Mouse (Mus musculus): ENCODE results near the gene Abcc9. TPM values are rescaled to one million over a fixed set of nuclear protein-coding genes. Genes with fewer than 3 reads are reported as not detected.

The Abcc9 gene
- polyA plus RNA-seq, 1 experiment from 2014 or later = 22.7 TPM

DNA sequence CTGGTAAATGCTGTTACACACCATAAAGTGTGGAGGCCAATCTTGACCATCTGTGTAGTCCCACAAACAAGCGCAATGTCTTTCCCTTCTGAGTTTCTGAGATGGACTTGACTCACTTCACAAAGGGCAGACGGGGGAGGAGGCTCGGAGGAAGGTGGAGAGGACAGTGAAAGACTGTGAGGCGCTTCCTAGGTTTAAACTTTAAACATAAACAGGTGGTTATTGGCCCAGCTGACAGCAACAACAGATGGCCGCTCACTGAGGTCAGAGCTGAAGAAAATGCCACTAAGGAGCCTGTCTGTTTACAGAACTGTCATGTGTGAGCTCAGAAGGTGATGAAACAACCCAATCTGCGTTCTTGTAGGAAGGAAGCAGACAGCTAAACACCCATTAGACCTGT lies 78.8 kb downstream of the Abcc9 start:
- Histone ChIP-seq H3K36me3 (peaks cover 41% of the 10 kb centered on the region), H3K9ac (no peak overlapping the region), H3K9me3 (replicated peaks) (no peaks in the 10 kb centered on the region), H3K27ac (ENCODE audit: poor library complexity, severe bottlenecking) (no peak overlapping the region), H3K4me1 (replicated peaks) (no peaks in the 10 kb centered on the region), H3K27me3 (replicated peaks) (no peaks in the 10 kb centered on the region), H3K4me2 (no peak overlapping the region), H3K4me3 (no peak overlapping the region)
- 63% methylated on average over 6 of the region's 6 CpGs for WGBS
- ATAC-seq (ENCODE audit: insufficient number of reproducible peaks, low FRiP score) = no peak

DNA sequence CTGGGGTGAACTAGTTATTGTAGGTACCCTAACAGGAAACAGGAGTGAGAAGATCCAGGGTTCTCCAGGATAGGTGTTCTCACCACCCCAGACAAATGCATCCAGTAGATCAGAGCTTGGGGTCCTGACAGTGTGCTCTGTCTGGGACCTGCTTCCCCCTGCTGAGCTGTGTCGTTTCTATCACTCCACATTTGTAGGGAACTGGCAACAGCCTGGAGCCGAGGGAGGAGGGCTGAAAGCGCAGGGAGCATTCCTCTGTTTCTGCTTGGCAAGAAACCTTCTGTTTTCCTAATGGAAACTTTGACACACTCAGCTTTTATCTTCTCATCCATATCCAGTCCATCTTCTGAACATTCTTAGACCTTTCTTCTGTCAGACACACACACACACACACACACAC lies 85.5 kb downstream of the Abcc9 start:
- no peak overlapping the region for H3K4me3 ChIP-seq
- no peak overlapping the region for H3K4me2 ChIP-seq
- H3K9ac ChIP-seq = no peak overlapping the region
- 0 out of 2 replicates have a peak overlapping the region, but pooled peaks have one; percentile 13 for H3K27ac ChIP-seq (ENCODE audit: poor library complexity, severe bottlenecking)
- H3K4me1 ChIP-seq (replicated peaks) = 0 out of 2 replicates have a peak, but pooled peaks cover 8% of the 10 kb centered on the region
- no peaks in the 10 kb centered on the region for H3K27me3 ChIP-seq (replicated peaks)
- peaks cover 30% of the 10 kb centered on the region for H3K36me3 ChIP-seq
- WGBS = 18% methylated on average over 3 of the region's 3 CpGs
- peak; percentile 57 for ATAC-seq (ENCODE audit: insufficient number of reproducible peaks, low FRiP score)
- no peaks in the 10 kb centered on the region for H3K9me3 ChIP-seq (replicated peaks)

DNA sequence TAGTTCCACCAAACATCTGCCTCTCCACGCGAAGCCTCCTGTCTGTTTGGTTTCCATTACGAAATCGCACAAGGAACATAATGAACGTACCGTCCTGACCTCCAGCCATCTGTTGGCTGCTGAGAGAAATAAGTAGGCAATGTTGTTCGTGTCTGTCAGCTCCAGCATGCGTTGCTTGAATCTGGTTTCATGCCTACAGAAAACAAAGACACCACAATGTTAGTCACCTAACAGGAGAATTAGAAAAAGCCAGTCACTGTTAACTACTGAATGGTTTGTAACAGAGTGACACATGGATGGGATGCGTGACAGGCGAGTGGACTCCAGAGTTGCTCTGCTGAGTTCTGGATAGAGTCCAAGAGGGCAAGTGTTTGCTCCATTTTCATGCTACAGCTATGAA lies 87.8 kb downstream of the Abcc9 start:
- peaks cover 25% of the 10 kb centered on the region for H3K36me3 ChIP-seq
- H3K9ac ChIP-seq = no peak overlapping the region
- H3K4me2 ChIP-seq = no peak overlapping the region
- peaks cover 18% of the 10 kb centered on the region for H3K4me1 ChIP-seq (replicated peaks)
- no peak overlapping the region for H3K4me3 ChIP-seq
- ATAC-seq (ENCODE audit: insufficient number of reproducible peaks, low FRiP score) = no peak
- H3K27me3 ChIP-seq (replicated peaks) = no peaks in the 10 kb centered on the region
- WGBS = 79% methylated on average over 10 of the region's 10 CpGs
- no peaks in the 10 kb centered on the region for H3K9me3 ChIP-seq (replicated peaks)
- H3K27ac ChIP-seq (ENCODE audit: poor library complexity, severe bottlenecking) = no peak overlapping the region

DNA sequence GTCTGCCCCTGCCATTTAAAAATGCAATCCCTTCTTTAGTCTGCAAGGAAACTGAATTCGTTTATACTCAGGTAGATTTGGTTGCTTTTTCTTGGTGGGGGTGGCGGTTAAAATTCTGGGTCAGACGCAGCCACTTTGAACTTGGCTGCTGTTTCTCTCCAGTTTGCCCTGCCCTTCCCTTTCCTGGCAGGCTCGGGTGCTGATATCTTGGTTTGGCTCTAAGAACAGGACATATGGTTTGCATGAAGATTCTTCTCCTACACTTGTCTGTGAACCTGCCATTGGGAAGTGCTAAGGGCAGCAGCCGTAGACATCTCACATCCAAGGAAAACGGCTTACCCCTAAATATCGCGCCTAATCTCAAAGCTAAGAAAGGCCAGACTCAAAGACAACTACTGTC lies 89.7 kb downstream of the Abcc9 start:
- ATAC-seq (ENCODE audit: insufficient number of reproducible peaks, low FRiP score) = no peak
- no peaks in the 10 kb centered on the region for H3K27me3 ChIP-seq (replicated peaks)
- WGBS = 71% methylated on average over 8 of the region's 8 CpGs

DNA sequence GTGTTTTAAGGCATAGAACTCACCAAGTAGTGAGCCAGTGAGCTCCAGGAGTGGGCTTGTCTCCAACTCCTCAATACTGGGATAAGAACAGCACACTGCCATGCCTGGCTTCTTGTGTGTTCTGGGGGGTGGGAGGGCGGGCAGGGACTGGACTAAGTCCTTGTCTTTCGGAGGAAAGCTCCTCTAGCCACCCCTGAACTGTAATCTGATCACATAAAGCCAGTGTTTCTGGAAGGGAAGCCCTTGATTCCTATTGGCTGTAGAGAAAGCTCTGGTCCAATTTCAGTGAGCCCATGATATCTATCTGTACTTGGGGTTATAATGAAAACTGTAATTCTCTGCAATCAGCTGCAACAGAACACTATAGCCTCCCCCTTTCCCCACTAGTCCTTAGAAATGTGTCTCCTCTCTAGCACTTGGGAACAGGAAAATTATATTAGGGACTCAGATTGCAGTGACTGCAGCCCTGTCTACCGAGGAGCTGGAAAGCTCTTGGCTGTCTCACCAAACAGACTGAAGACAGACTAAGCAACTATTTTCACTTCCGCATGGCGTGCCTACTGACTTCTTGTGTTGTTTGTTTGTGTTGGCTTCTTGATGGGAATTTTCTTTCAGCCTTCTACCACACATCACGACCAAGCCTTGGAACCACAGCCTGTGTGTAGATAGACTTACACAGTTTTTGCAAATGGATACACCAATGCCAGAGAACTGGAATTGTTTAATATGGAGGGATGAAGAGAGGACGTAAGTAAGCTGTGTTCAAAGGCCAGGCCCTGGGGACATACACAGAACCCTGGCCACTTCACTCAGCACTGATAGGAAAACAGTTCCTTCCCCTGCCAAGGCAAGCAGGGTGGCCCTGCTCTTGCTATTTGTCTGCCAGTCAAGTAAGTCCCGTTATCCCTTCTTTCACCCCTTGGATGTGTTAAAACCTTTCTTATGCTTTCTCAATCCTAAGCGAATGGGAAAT lies 92.4 kb downstream of the Abcc9 start:
- no peak overlapping the region for H3K27ac ChIP-seq (ENCODE audit: poor library complexity, severe bottlenecking)
- H3K36me3 ChIP-seq = peaks cover 19% of the 10 kb centered on the region
- no peak overlapping the region for H3K4me3 ChIP-seq
- 53% methylated on average over 9 of the region's 9 CpGs for WGBS
- no peak for ATAC-seq (ENCODE audit: insufficient number of reproducible peaks, low FRiP score)
- no peak overlapping the region for H3K4me2 ChIP-seq
- H3K9ac ChIP-seq = no peak overlapping the region
- peaks cover 30% of the 10 kb centered on the region for H3K4me1 ChIP-seq (replicated peaks)
- no peaks in the 10 kb centered on the region for H3K9me3 ChIP-seq (replicated peaks)
- no peaks in the 10 kb centered on the region for H3K27me3 ChIP-seq (replicated peaks)

More for the DNA sequence above, 89.7 kb downstream of the Abcc9 start:
- Histone ChIP-seq H3K27ac (ENCODE audit: poor library complexity, severe bottlenecking) (no peak overlapping the region), H3K4me1 (replicated peaks) (peaks cover 31% of the 10 kb centered on the region), H3K9ac (no peak overlapping the region), H3K4me2 (no peak overlapping the region), H3K36me3 (peaks cover 23% of the 10 kb centered on the region), H3K9me3 (replicated peaks) (no peaks in the 10 kb centered on the region), H3K4me3 (no peak overlapping the region)

DNA sequence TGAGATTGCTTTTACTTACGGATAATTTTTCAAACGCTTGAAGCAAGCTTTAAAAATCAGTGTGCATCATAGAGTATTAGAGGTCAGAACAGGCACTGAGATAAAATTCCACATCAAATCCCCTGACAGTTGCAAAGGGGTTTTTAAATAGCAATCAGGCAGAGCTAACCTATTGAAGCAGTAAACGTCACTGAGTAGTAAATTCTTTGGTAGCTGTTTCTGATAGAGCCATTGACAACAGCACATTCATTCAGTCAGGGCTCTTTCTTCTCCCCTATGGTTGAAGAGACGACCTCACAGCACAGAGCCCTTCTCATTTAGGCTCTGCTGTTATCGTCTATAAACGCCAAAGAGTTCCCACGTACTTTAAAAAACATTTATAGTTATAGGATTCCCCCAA lies 95.0 kb downstream of the Abcc9 start:
- Histone ChIP-seq H3K27me3 (replicated peaks) (no peaks in the 10 kb centered on the region), H3K4me3 (no peak overlapping the region), H3K36me3 (peaks cover 16% of the 10 kb centered on the region), H3K27ac (ENCODE audit: poor library complexity, severe bottlenecking) (peak overlapping the region; percentile 51; the same call in 1 of the 2 replicates), H3K9me3 (replicated peaks) (no peaks in the 10 kb centered on the region), H3K4me2 (no peak overlapping the region), H3K4me1 (replicated peaks) (peaks cover 30% of the 10 kb centered on the region), H3K9ac (no peak overlapping the region)
- ATAC-seq (ENCODE audit: insufficient number of reproducible peaks, low FRiP score) = no peak
- 35% methylated on average over 7 of the region's 7 CpGs for WGBS

DNA sequence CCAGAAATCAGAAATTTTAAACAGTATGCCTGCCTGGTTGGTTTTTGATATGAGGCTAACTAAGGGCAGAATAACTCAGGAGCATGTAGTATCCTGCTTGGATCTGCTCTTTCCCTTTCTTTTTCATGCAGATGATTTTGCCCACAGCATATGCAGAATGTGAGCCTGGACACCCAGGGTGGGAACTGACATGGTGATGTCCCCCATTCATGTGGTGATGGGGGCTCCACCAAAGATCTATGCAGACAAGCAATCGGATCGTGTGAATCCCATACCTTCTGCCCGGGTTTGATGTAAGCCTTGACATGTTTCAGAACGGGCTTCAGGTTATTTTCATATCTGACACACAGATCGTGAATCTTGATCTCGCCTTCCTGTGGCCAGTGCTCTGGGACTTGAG lies 99.3 kb downstream of the Abcc9 start:
- WGBS = 68% methylated on average over 6 of the region's 6 CpGs
- peaks cover 11% of the 10 kb centered on the region for H3K4me1 ChIP-seq (replicated peaks)
- ATAC-seq (ENCODE audit: insufficient number of reproducible peaks, low FRiP score) = no peak
- H3K9me3 ChIP-seq (replicated peaks) = no peaks in the 10 kb centered on the region
- no peak overlapping the region for H3K9ac ChIP-seq
- no peak overlapping the region for H3K4me3 ChIP-seq
- H3K27me3 ChIP-seq (replicated peaks) = no peaks in the 10 kb centered on the region
- H3K36me3 ChIP-seq = peaks cover 28% of the 10 kb centered on the region
- no peak overlapping the region for H3K4me2 ChIP-seq
- H3K27ac ChIP-seq (ENCODE audit: poor library complexity, severe bottlenecking) = no peak overlapping the region

DNA sequence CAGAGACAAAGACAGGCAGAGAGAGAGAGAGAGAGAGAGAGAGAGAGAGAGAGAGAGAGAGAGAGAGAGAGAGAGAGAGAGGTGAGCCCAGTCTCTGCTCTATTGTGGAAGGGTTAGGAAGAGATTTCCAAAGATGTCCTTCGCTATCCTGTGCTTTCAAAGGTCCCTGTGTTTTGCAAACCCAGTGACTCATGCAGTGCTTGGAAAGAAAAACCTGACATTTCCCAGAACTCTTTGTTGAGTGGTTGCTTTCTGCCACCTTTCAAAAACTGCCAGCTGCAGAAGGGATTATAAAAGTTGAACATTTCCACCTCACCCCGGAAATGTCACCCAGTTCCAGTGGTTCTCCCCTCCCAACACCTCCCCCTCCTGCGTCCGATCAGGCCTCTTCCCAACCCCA lies 123.3 kb downstream of the Abcc9 start:
- no peaks in the 10 kb centered on the region for H3K36me3 ChIP-seq
- no peak for ATAC-seq (ENCODE audit: insufficient number of reproducible peaks, low FRiP score)
- peaks cover 8% of the 10 kb centered on the region; the same call in 1 of the 2 replicates for H3K27me3 ChIP-seq (replicated peaks)
- no peak overlapping the region for H3K4me2 ChIP-seq
- H3K4me3 ChIP-seq = no peak overlapping the region
- no peak overlapping the region for H3K9ac ChIP-seq
- H3K9me3 ChIP-seq (replicated peaks) = no peaks in the 10 kb centered on the region
- no peaks in the 10 kb centered on the region for H3K4me1 ChIP-seq (replicated peaks)
- H3K27ac ChIP-seq (ENCODE audit: poor library complexity, severe bottlenecking) = no peak overlapping the region
- WGBS = 60% methylated on average over 4 of the region's 4 CpGs

DNA sequence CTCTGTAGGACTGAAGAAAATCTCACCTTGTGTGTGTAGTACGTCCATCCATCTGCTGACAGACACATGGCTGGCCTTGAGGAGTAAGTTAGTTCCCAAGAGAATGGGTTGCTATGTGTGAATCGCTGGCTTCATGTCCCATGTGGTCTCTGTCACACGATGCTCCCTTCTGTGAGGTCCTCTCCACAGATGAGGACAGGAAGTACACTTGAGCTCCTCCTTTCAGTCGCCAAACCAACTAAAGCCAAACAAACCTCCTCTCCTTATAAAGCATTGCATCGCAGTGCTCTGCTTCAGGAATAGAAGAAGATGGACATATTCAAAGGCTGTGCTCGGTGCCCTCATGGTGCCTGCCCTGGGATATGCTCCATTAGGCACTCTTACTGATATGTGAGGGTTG lies 124.3 kb downstream of the Abcc9 start:
- H3K4me1 ChIP-seq (replicated peaks) = no peaks in the 10 kb centered on the region
- no peak for ATAC-seq (ENCODE audit: insufficient number of reproducible peaks, low FRiP score)
- H3K27ac ChIP-seq (ENCODE audit: poor library complexity, severe bottlenecking) = no peak overlapping the region
- no peaks in the 10 kb centered on the region for H3K9me3 ChIP-seq (replicated peaks)
- H3K4me2 ChIP-seq = no peak overlapping the region
- H3K36me3 ChIP-seq = no peaks in the 10 kb centered on the region
- peaks cover 12% of the 10 kb centered on the region for H3K27me3 ChIP-seq (replicated peaks)
- H3K9ac ChIP-seq = no peak overlapping the region
- H3K4me3 ChIP-seq = no peak overlapping the region
- WGBS = 78% methylated on average over 6 of the region's 6 CpGs

DNA sequence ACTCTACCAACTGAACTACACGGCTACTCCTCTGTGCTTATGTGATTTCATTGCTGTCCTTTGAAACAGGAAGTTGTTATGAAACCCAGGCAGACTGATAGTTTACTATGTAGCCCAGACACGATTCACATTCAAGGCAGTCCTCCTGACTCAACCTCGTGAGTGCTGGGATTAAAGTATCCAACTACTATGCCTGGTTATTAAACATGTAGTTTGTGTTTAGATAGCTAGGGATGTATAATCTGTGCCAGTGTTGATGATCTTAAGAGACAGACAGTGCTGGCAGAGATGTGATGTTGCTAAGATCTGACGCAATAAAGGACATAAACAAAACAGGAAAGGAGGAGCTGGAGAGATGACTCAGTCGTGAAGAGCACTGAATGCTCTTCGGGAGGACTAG lies 129.2 kb downstream of the Abcc9 start:
- peaks cover 16% of the 10 kb centered on the region for H3K4me1 ChIP-seq (replicated peaks)
- 57% methylated on average over 6 of the region's 6 CpGs for WGBS
- peaks cover 38% of the 10 kb centered on the region for H3K27me3 ChIP-seq (replicated peaks)

DNA sequence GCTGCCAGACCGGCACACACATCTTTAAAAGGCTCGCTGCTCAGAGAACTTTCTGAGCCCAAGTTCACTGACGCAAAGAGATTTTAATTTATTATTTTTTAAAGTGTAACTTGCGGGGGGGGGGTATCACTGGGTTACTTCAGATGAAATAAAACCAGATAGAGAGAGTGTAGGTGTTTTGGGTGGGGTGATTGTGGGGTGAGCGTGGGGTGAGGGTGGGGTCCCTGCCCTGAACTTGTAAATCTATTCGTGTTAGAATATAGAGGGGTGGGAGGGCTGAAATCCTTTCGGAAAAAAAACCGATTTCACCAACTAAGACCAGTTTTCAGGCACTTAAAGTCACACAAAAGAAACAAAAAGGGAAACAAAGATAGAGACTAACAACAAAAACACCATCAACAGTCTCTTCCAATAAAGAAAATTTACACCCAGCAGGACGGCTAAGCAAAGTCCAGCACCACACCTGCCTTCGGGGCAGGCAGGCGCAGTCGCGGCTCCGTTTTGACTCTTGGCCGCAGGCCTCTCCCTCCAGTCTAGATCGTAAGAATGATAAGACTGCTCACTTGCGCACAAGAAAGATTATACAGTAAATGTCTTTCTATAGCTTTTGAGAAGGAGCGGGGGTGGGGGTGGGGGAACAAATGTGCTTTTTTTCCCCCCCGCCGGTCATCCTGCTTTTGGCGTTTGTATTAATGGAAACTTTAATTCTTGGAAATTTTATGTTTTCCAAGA lies 130.3 kb downstream of the Abcc9 start:
- 3% methylated on average over 21 of the region's 21 CpGs for WGBS
- Histone ChIP-seq H3K4me1 (replicated peaks) (peaks cover 23% of the 10 kb centered on the region), H3K4me2 (peak overlapping the region; percentile 94), H3K36me3 (no peaks in the 10 kb centered on the region), H3K4me3 (peak overlapping the region; percentile 54), H3K27me3 (replicated peaks) (peaks cover 32% of the 10 kb centered on the region), H3K9ac (peak overlapping the region; percentile 68), H3K27ac (ENCODE audit: poor library complexity, severe bottlenecking) (no peak overlapping the region), H3K9me3 (replicated peaks) (no peaks in the 10 kb centered on the region)
- no peak for ATAC-seq (ENCODE audit: insufficient number of reproducible peaks, low FRiP score)

More for the DNA sequence above, 129.2 kb downstream of the Abcc9 start:
- Histone ChIP-seq H3K4me2 (no peak overlapping the region; the same call in 1 of the 2 replicates), H3K9me3 (replicated peaks) (no peaks in the 10 kb centered on the region), H3K4me3 (no peak overlapping the region), H3K36me3 (no peaks in the 10 kb centered on the region), H3K9ac (no peak overlapping the region), H3K27ac (ENCODE audit: poor library complexity, severe bottlenecking) (no peak overlapping the region)
- ATAC-seq (ENCODE audit: insufficient number of reproducible peaks, low FRiP score) = no peak

Measured in heart, embryonic 12.5 days (tissue).